Mouse (Mus musculus) spleen, postnatal 4 days (tissue): ENCODE measurements around the gene Pcdh17.

ENCODE experiments used
- DNase-seq, 2 experiments: peaks; one replicate each; pipeline ENCODE4 v3.0.0; 2022; ENCODE audit warnings: low spot score in 2 of 2

Pcdh17 gene

GRCm38 (mm10) chr14:84443288-84443686 is at the start of gene Pcdh17:
Gene Pcdh17, plus strand, starts transcription at chr14:84443563.
- peak; percentile 75 to 83 for DNase-seq

- DNase-seq: no peak
Observed at GRCm38 (mm10) chr14:84397137-84397536, 46.2 kb upstream of the Pcdh17 start.

DNA sequence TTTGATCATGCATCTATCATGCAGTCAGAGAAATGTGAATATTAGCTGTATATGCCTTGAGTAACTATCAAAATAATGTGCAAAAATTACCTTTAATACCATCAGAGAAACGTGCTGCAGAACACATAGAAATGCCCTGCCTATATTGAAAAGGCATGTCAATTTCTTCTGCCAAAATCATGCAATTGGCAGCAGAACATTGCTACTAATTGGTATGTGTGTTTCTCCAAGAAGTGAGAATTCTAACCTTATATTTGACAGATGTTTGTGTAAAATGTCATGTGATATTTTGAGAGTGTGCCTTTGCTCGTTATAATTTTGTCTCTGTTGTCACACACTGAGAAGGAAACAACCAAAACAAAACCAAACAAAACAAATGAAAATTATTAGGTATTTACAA is 18.6 kb upstream of the Pcdh17 start:
- no peak for DNase-seq

DNA sequence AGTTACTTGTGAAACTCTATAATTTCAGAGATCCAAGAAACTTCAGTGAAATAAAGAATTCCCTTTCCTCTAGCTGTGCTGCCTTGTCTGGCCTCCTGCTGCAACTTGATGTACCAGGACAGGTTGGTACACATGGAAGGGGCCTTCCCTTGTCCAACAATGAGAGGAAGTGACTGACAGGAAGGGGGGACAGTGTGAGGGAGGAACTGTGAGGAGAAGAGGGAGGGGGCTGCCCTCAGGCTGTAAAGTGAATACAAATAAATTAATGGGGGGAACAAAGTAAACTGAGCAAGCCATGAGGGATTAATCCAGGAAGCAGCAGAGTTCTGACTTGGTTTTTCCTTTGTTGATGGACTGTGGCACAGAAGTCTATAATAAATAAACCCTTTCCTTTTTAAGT is 16.7 kb upstream of the Pcdh17 start:
- no peak for DNase-seq

- DNase-seq: no peak
Observed at GRCm38 (mm10) chr14:84438066-84438770, 5.1 kb upstream of the Pcdh17 start.

DNA sequence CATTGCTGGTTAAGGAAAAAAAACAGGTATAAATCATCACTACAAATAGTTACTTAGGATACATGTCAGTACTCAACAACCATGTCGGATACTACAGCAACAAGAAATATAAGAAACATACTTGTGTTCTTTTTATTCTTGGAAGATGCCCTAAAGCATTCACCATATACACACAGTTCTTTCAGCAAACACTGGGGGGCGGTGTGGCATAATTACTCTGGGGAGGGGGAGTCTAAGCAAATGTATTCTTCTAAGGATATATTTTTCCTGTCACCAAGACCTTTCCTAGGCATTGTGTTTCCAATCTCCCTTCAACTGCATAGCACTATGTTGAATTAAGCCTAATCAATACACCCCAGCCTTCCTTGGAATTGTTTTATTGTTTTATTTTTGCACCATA is 2.5 kb upstream of the Pcdh17 start:
- no peak for DNase-seq

DNA sequence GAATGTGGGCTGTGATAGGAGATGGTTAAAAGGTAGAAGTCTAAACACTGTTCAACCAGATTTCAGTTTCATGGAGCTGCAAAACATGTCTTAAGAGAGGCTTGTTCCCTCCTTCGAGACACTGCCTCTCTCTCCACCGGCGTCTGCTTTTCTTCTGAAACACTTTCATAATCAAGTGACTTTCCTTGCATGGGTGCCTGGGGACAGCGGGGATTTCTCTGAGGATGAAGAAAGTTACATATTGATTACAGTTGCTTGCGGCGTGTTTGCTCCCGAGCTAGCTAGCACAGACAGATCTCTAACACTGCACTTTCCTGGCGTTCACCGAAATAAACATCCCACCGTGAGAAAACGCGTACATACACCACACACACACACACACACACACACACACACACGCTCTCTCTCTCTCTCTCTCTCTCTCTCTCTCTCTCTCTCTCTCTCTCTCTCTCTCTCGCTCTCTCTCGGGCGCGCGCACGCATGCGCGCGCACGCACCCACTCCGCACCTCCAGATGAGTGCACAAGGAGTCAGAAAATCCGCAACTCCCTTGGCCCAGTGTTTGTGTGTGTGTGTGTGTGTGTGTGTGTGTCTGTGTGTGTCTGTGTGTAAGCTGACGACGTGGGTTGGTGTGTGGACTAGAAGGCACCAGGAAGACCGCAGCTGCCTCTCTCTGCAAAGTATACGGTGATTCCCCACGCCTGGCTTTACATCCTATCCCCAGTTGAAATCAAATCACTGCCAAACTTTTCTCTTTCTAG is 655 bp upstream of the Pcdh17 start:
- DNase-seq: no peak

- DNase-seq: no peak
Observed at GRCm38 (mm10) chr14:84443761-84444160, 398 bp downstream of the Pcdh17 start.

DNA sequence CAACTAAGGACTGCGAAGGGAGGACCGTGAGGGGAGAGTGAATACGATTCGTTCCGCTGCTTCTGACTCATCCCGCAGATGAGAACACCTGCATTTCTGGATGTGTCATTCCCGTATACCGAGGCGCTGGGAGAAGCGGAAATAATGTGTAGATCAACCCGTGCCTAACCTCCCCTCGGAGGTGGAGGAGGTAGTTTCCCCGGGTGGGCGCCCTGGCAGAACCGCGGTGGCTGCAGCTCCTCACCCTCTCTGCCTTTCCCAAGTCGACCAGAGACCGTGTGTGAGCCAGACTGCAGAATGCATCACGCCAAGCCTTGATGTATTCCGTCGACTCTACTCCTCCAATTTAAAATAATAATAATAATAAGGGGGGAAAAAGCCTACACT is 906 bp downstream of the Pcdh17 start:
- no peak for DNase-seq

GRCm38 (mm10) chr14:84444663-84445502 is 1.5 kb downstream of the Pcdh17 start:
- no peak for DNase-seq

DNA sequence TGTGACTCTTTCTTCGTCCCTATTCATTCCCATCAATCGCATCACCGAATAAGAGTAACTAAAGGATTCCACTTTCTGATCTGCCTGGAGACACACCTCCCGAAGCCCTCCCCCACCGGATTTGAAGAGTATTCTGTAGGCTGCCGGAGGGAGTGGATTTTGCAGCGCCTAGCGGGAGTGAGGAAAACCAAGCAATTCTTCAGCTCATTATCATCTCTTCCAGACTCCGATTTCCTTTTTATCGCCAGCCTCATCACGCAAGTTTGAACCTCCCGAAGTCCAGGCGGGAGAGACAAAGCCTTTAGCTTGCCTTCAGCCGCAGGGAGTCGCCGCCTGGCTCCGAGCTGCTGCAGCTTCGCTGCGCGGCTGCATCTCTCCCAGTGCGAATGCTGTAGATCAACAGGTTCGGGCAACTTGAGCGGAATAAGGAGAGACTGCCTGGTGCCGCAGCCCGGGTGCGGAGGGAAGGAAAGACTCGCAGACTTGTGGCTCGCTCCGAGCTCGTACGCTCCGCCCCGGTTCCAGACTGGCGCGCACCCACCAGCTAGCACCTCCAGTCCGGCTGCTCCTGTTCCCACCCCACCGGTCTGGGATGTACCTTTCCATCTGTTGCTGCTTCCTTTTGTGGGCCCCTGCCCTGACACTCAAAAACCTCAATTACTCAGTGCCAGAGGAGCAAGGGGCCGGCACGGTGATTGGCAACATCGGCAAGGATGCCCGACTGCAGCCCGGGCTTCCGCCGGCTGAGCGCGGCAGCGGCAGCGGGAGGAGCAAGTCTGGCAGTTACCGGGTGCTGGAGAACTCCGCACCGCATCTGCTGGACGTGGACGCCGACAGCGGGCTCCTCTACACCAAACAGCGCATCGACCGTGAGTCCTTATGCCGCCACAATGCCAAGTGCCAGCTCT is 2.4 kb downstream of the Pcdh17 start:
- DNase-seq: no peak

- DNase-seq: no peak
Observed at GRCm38 (mm10) chr14:84446411-84446915, 3.1 kb downstream of the Pcdh17 start.

GRCm38 (mm10) chr14:84446941-84447641 is 3.7 kb downstream of the Pcdh17 start:
- peak in 1 of 2 experiments; percentile 63 for DNase-seq

GRCm38 (mm10) chr14:84447661-84448380 is 4.5 kb downstream of the Pcdh17 start:
- no peak for DNase-seq

- DNase-seq: no peak
Observed at GRCm38 (mm10) chr14:84448381-84448771, 5.0 kb downstream of the Pcdh17 start.

- DNase-seq: no peak
Observed at GRCm38 (mm10) chr14:84454074-84454845, 10.9 kb downstream of the Pcdh17 start.

DNA sequence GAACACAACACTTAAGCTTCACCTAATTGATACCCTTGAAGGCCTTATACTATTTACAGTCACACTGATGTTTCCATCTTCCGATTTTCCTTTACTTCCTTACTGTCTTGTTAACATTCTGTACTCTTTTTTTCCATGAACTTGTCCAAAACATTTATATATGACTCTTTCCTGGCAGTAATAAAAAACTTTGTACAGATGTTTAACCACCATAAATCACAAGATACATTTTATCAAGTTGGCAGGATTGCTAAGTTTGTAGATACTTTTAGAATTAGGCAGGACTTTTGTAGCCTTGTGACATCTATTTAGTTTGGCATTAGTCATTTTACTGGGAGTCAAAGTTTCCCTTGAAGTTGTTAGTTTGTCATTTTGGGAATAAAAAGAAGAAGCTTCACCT is 32.1 kb downstream of the Pcdh17 start:
- no peak for DNase-seq

GRCm38 (mm10) chr14:84476336-84476735 is 33.0 kb downstream of the Pcdh17 start:
- DNase-seq: no peak

DNA sequence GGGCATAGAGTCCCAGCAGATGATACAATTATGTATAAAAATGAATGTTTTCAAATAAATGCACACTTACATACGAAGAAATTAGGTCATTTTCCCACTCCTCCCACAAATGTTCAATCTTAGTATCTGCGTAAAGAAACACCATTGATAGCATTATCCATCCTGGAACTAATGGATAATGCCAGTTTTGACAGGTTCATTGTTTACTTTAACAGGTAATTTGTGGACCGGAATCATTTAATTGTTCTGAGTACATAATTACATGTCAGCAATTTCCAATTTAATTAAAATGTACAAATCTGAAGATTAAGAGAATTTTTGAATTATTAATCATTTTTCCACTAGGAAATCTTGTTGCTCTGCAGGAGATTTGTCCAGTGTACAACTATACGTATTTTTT is 33.5 kb downstream of the Pcdh17 start:
- no peak for DNase-seq
